Mouse (Mus musculus) ES-E14 (cell line): ENCODE measurements around the gene Plcd1.

Source experiments
- HCFC1 ChIP-seq: IDR thresholded peaks from 2 replicates; pipeline ENCODE4 v1.6.1; 2012; ENCODE audit warnings: low read length, inconsistent platforms, borderline replicate concordance; ENCODE audit not compliant: insufficient read depth
- MAFK ChIP-seq: IDR thresholded peaks from 2 replicates; pipeline ENCODE4 v1.6.1; 2014; ENCODE audit warnings: mild to moderate bottlenecking, low read depth, low read length, inconsistent platforms; ENCODE audit not compliant: insufficient read depth
- ZC3H11A ChIP-seq: IDR thresholded peaks from 2 replicates; pipeline ENCODE4 v1.6.1; 2012; ENCODE audit warnings: low read depth, mild to moderate bottlenecking, inconsistent platforms, low read length, borderline replicate concordance

DNA sequence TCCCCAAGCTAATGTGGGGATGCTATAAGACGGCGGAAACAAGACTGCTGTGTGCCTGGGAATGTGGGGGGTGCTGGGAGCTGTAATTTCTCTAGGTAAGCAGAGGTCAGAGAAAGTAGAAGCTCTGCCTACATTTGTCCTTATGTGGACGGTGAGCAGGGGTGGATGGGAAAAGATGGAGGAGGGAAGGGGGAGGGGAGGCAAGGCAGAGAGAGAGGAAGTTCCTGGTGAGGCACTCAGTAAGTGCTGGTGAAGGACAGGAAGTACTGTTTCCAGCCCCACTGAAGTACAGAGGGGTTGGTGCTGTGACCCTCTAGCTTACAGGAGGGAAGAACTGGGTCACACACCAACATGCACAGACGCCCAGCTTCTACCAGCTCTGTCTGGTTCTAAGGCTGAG is 29.0 kb downstream of the Plcd1 start:
- no peak for TF ChIP-seq HCFC1
- TF ChIP-seq MAFK: no peak
- TF ChIP-seq ZC3H11A: no peak
